Mouse (Mus musculus) CH12.LX (cell line): ENCODE measurements around the gene Arl5a. TPM values are rescaled to one million over a fixed set of nuclear protein-coding genes. Genes with fewer than 3 reads are reported as not detected.

Source experiments
- DNase-seq: peaks from one replicate; pipeline ENCODE4 v3.0.0-alpha.2; 2013; ENCODE audit errors: extremely low read depth
- H3K27ac ChIP-seq: 2 replicates; pipeline ENCODE4 v1.5.1; 2012; ENCODE audit warnings: low read depth, mild to moderate bottlenecking, control low read depth, moderate library complexity; ENCODE audit not compliant: insufficient read depth
- H3K27me3 ChIP-seq: replicated peaks from 2 replicates; pipeline ENCODE3; 2012; ENCODE audit warnings: inconsistent platforms
- H3K36me3 ChIP-seq, 2 experiments: replicated peaks in 1 of 2; 2 replicates each; pipeline versions ENCODE3 to v1.6.1; 2012; ENCODE audit warnings: inconsistent platforms in 1 of 2, low read length in 1 of 2, mild to moderate bottlenecking in 1 of 2, mixed read lengths in 1 of 2, moderate library complexity in 1 of 2; ENCODE audit not compliant: control insufficient read depth in 1 of 2, insufficient read depth in 1 of 2
- H3K4me1 ChIP-seq, 2 experiments: 2 replicates each; pipeline ENCODE4 v1.6.1; 2012; ENCODE audit warnings: inconsistent platforms in 1 of 2, moderate library complexity in 1 of 2; ENCODE audit not compliant: insufficient read depth in 2 of 2, control insufficient read depth in 1 of 2
- H3K4me2 ChIP-seq: 2 replicates; pipeline ENCODE4 v1.6.1; 2012; ENCODE audit warnings: low read depth, mild to moderate bottlenecking, control low read depth; ENCODE audit not compliant: poor library complexity, insufficient read depth, severe bottlenecking
- H3K4me3 ChIP-seq, 3 experiments: fragments of 150-350 bp in 1 of 3; sonication (generic) in 1 of 3; replicated peaks in 1 of 3; 2 replicates each; pipeline versions ENCODE3 to v1.5.1; 2011 to 2012; ENCODE audit warnings: low read depth in 2 of 3, low read length in 2 of 3, mild to moderate bottlenecking in 2 of 3, moderate library complexity in 2 of 3, control low read depth in 1 of 3, improper control_type of control experiment in 1 of 3, inconsistent platforms in 1 of 3, mixed read lengths in 1 of 3; ENCODE audit not compliant: poor library complexity in 1 of 3
- H3K79me2 ChIP-seq: replicated peaks from 2 replicates; pipeline ENCODE4 v1.6.1; 2012; ENCODE audit warnings: mild to moderate bottlenecking, moderate library complexity; ENCODE audit not compliant: control insufficient read depth, poor library complexity, insufficient read depth, severe bottlenecking; ENCODE audit errors: extremely low read depth
- H3K9ac ChIP-seq: 2 replicates; pipeline ENCODE4 v1.6.1; 2012; ENCODE audit warnings: low read depth, mild to moderate bottlenecking, control low read depth, moderate library complexity; ENCODE audit not compliant: insufficient read depth
- H3K9me3 ChIP-seq: replicated peaks from 2 replicates; pipeline ENCODE3; 2012; ENCODE audit warnings: low read length, inconsistent platforms, mixed read lengths
- BHLHE40 ChIP-seq: IDR thresholded peaks from 2 replicates; pipeline ENCODE4 v1.6.1; 2011; ENCODE audit warnings: mild to moderate bottlenecking, low read depth, low read length, improper control_type of control experiment
- CHD1 ChIP-seq: IDR thresholded peaks from 2 replicates; pipeline ENCODE4 v1.6.1; 2012; ENCODE audit warnings: low read depth, low read length, improper control_type of control experiment, inconsistent platforms
- CHD2 ChIP-seq: IDR thresholded peaks from 2 replicates; pipeline ENCODE4 v1.6.1; 2011; ENCODE audit warnings: low read length, improper control_type of control experiment
- E2F4 ChIP-seq: IDR thresholded peaks from 2 replicates; pipeline ENCODE4 v1.6.1; 2011; ENCODE audit warnings: low read depth, low read length, improper control_type of control experiment; ENCODE audit not compliant: insufficient replicate concordance
- EP300 ChIP-seq: IDR thresholded peaks from 2 replicates; pipeline ENCODE4 v1.6.1; 2011; ENCODE audit warnings: low read length, improper control_type of control experiment
- ETS1 ChIP-seq: conservative IDR thresholded peaks from 2 replicates; pipeline ENCODE4 v1.6.1; 2012; ENCODE audit warnings: low read depth, mild to moderate bottlenecking, inconsistent platforms, low read length, improper control_type of control experiment, moderate library complexity
- GABPA ChIP-seq: IDR thresholded peaks from 2 replicates; pipeline ENCODE4 v1.6.1; 2012; ENCODE audit warnings: low read depth, low read length, improper control_type of control experiment, inconsistent platforms; ENCODE audit not compliant: insufficient replicate concordance
- HCFC1 ChIP-seq: IDR thresholded peaks from 2 replicates; pipeline ENCODE4 v1.6.1; 2012; ENCODE audit warnings: low read depth, mild to moderate bottlenecking, inconsistent platforms, low read length, improper control_type of control experiment
- IRF4 ChIP-seq: IDR thresholded peaks from 2 replicates; pipeline ENCODE4 v1.6.1; 2014; ENCODE audit warnings: low read depth, mild to moderate bottlenecking, inconsistent platforms, low read length, improper control_type of control experiment
- JUND ChIP-seq: conservative IDR thresholded peaks from 2 replicates; pipeline ENCODE4 v1.6.1; 2011; ENCODE audit warnings: low read depth, low read length, improper control_type of control experiment
- MXI1 ChIP-seq: IDR thresholded peaks from 2 replicates; pipeline ENCODE4 v1.6.1; 2011; ENCODE audit warnings: mild to moderate bottlenecking, low read depth, low read length, improper control_type of control experiment
- RCOR1 ChIP-seq: conservative IDR thresholded peaks from 2 replicates; pipeline ENCODE4 v1.6.1; 2012; ENCODE audit warnings: low read depth, mild to moderate bottlenecking, inconsistent platforms, low read length, improper control_type of control experiment
- SMC3 ChIP-seq: IDR thresholded peaks from 2 replicates; pipeline ENCODE4 v1.6.1; 2011; ENCODE audit warnings: low read depth, low read length, improper control_type of control experiment
- TBP ChIP-seq: conservative IDR thresholded peaks from 2 replicates; pipeline ENCODE4 v1.6.1; 2011; ENCODE audit warnings: low read depth, low read length, improper control_type of control experiment
- TCF12 ChIP-seq: IDR thresholded peaks from 2 replicates; pipeline ENCODE4 v1.6.1; 2014; ENCODE audit warnings: low read depth, mild to moderate bottlenecking, inconsistent platforms, low read length, improper control_type of control experiment
- UBTF ChIP-seq: IDR thresholded peaks from 2 replicates; pipeline ENCODE4 v1.6.1; 2012; ENCODE audit warnings: low read depth, mild to moderate bottlenecking, inconsistent platforms, low read length, improper control_type of control experiment, moderate library complexity
- USF1 ChIP-seq: IDR thresholded peaks from 2 replicates; pipeline ENCODE4 v1.6.1; 2014; ENCODE audit warnings: low read depth, mild to moderate bottlenecking, inconsistent platforms, low read length, improper control_type of control experiment
- USF2 ChIP-seq: conservative IDR thresholded peaks from 2 replicates; pipeline ENCODE4 v1.6.1; 2011; ENCODE audit warnings: low read depth, low read length, improper control_type of control experiment
- ZC3H11A ChIP-seq: IDR thresholded peaks from 2 replicates; pipeline ENCODE4 v1.6.1; 2012; ENCODE audit warnings: low read depth, mild to moderate bottlenecking, inconsistent platforms, low read length, improper control_type of control experiment
- ZNF384 ChIP-seq: IDR thresholded peaks from 2 replicates; pipeline ENCODE4 v1.6.1; 2012; ENCODE audit warnings: low read depth, low read length, improper control_type of control experiment, inconsistent platforms
- dilution Hi-C: fragments of 300-500 bp; cut with MboI; formaldehyde crosslinking; loops from 2 replicates; pipeline ENCODE4 v1.14.3; 2020; ENCODE audit warnings: low sequenced_read_pairs; ENCODE audit not compliant: extremely low pct_unique_long_range_greater_than_20kb, extremely low pct_ligation_motif_present
- in situ Hi-C: fragments of 300-500 bp; cut with MboI; formaldehyde crosslinking; loops from 3 replicates; pipeline ENCODE4 v1.14.3; 2019; ENCODE audit warnings: low sequenced_read_pairs, low pct_ligation_motif_present, low pct_unique_long_range_greater_than_20kb, mixed read lengths
- polyA plus RNA-seq: library from polyadenylated mRNA; unstranded; fragments of >175 nt; gene quantifications from 2 replicates; pipeline ENCODE4 v1.2.1, GENCODE M21; 2012; ENCODE audit warnings: low read depth; ENCODE audit not compliant: insufficient read length
- total RNA-seq, 2 experiments: library from RNA; depleted of rRNA; stranded (reverse); fragments of 300-350 nt in 1 of 2; fragments of >200 nt in 1 of 2; gene quantifications; 2 replicates each; pipeline ENCODE4 v1.2.3; 2012 to 2014

Arl5a gene
- total and polyA plus RNA-seq, 3 experiments, result 16.3 to 65.2 (median 36.0) TPM

- H3K79me2 ChIP-seq, result no peaks in the 10 kb centered on the region
- TF ChIP-seq E2F4 (no peak), SMC3 (no peak), MXI1 (no peak), CHD1 (no peak), ZNF384 (no peak), CHD2 (no peak), ETS1 (no peak; the same call in 1 of the 2 replicates), GABPA (no peak), TBP (no peak), BHLHE40 (peak; percentile 85), UBTF (no peak), JUND (no peak), HCFC1 (no peak), EP300 (peak; percentile 66), IRF4 (peak; percentile 62; the same call in 1 of the 2 replicates), TCF12 (peak; percentile 42), RCOR1 (no peak), ZC3H11A (no peak), USF1 (no peak)
- H3K4me1 ChIP-seq, result peaks cover 3 to 17% of the 10 kb centered on the region in 2 experiments; a peak in 2 of 4 replicates
- no peaks in the 10 kb centered on the region for H3K27me3 ChIP-seq
- no peaks in the 10 kb centered on the region for H3K36me3 ChIP-seq
- no peak overlapping the region for H3K4me2 ChIP-seq
- H3K27ac ChIP-seq, result no peak overlapping the region
- H3K4me3 ChIP-seq, result no peak overlapping the region
- dilution Hi-C loops, result no loop called here
- H3K9me3 ChIP-seq, result no peaks in the 10 kb centered on the region
- no peak for DNase-seq
- in situ Hi-C loops, result no loop called here
- no peak overlapping the region for H3K9ac ChIP-seq
These were observed 34.7 kb downstream of the Arl5a start for GRCm38 (mm10) chr2:52389975-52390374.

DNA sequence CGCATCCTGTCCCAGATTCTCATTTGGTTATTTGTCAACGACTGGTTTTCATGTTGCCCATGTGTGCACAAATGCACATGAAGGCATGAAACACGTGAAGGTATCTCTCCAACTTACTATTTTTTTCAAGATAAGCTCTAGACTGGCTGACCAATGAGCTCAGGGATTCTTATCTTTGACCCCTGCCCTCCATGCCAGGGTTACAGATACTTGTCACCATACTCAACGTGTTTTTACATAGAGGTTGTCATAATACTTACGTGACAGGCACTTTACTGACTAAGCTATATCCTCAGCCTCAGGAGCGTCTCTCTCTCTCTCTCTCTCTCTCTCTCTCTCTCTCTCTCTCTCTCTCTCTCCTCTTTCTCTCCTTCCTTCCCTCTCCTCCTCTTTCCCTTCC lies 38.2 kb downstream of the Arl5a start:
- no peaks in the 10 kb centered on the region for H3K36me3 ChIP-seq
- H3K79me2 ChIP-seq, result no peaks in the 10 kb centered on the region
- dilution Hi-C loops, result no loop called here
- H3K4me1 ChIP-seq, result peaks cover 3 to 17% of the 10 kb centered on the region in 2 experiments; a peak in 2 of 4 replicates
- no peaks in the 10 kb centered on the region for H3K27me3 ChIP-seq
- H3K9ac ChIP-seq, result no peak overlapping the region
- in situ Hi-C loops, result no loop called here
- H3K27ac ChIP-seq, result no peak overlapping the region
- H3K9me3 ChIP-seq, result no peaks in the 10 kb centered on the region
- TF ChIP-seq IRF4, result no peak
- no peak for TF ChIP-seq HCFC1
- no peak for TF ChIP-seq USF2
- no peak for TF ChIP-seq E2F4
- H3K4me2 ChIP-seq, result no peak overlapping the region
- DNase-seq, result no peak
- H3K4me3 ChIP-seq, result no peak overlapping the region
